Mouse (Mus musculus) spleen, adult 2 months (tissue): ENCODE results near the gene Col6a3. TPM values are rescaled to one million over a fixed set of nuclear protein-coding genes. Genes with fewer than 3 reads are reported as not detected.

ENCODE experiments used
- DNase-seq, 2 experiments: peaks; one replicate each; pipeline versions ENCODE4 v3.0.0 to v3.0.0-alpha.2; 2012 to 2021; ENCODE audit warnings: low spot score in 2 of 2, low read depth in 1 of 2
- H3K27ac ChIP-seq: fragments of 200-500 bp; 2 replicates; pipeline ENCODE4 v1.5.1; 2012; ENCODE audit warnings: low read length, inconsistent platforms; ENCODE audit not compliant: insufficient read depth
- H3K27me3 ChIP-seq: fragments of 200-500 bp; 2 replicates; pipeline ENCODE4 v1.6.1; 2012; ENCODE audit warnings: mild to moderate bottlenecking, moderate library complexity, low read length, inconsistent platforms; ENCODE audit not compliant: control insufficient read depth, insufficient read depth
- H3K36me3 ChIP-seq: fragments of 200-500 bp; 2 replicates; pipeline ENCODE4 v1.6.1; 2012; ENCODE audit warnings: mild to moderate bottlenecking, low read length, inconsistent platforms; ENCODE audit not compliant: control insufficient read depth, insufficient read depth
- H3K4me1 ChIP-seq: fragments of 200-500 bp; 2 replicates; pipeline ENCODE4 v1.6.1; 2011; ENCODE audit warnings: inconsistent platforms; ENCODE audit not compliant: control insufficient read depth, insufficient read depth, insufficient read length
- H3K4me3 ChIP-seq: fragments of 200-500 bp; 2 replicates; pipeline ENCODE4 v1.5.1; 2011; ENCODE audit warnings: mild to moderate bottlenecking, inconsistent platforms; ENCODE audit not compliant: insufficient read depth, insufficient read length; ENCODE audit errors: extremely low read depth
- CTCF ChIP-seq: fragments of 200-500 bp; IDR thresholded peaks from 2 replicates; pipeline ENCODE4 v1.5.1; 2011; ENCODE audit warnings: mild to moderate bottlenecking, inconsistent platforms; ENCODE audit not compliant: insufficient read depth, insufficient read length, insufficient replicate concordance; ENCODE audit errors: extremely low read depth
- POLR2A ChIP-seq: fragments of 200-500 bp; IDR thresholded peaks from 2 replicates; pipeline ENCODE4 v1.6.1; 2011; ENCODE audit warnings: low read depth, low read length, inconsistent platforms
- WGBS: fragments of 180-500 bp; shearing (Covaris S2); methylation state at CpG from one replicate; pipeline ENCODE4 v1.1.7; 2018; 5-methylcytosine and 5-hydroxymethylcytosine counted together
- polyA plus RNA-seq: library from polyadenylated mRNA; depleted of rRNA; stranded (reverse); fragments of >200 nt; gene quantifications from 2 replicates; pipeline ENCODE4 v1.2.3, GENCODE M21; 2012; rRNA removed

Col6a3 gene
- 5.7 and 6.0 TPM in 2 replicates for polyA plus RNA-seq

GRCm38 (mm10) chr1:90843836-90844235, at the start of gene Col6a3:
Col6a3 (minus strand) TSS chr1:90843971.
- H3K36me3 ChIP-seq: no peaks in the 10 kb centered on the region
- 47% methylated on average over 4 of the region's 4 CpGs for WGBS
- no peak for TF ChIP-seq POLR2A
- no peaks in the 10 kb centered on the region for H3K27me3 ChIP-seq
- no peak within 1 kb of the TSS for H3K4me3 ChIP-seq
- no peak within 1 kb of the TSS for H3K27ac ChIP-seq
- H3K4me1 ChIP-seq: no peaks in the 10 kb centered on the region
- DNase-seq: no peak

- WGBS: 59% methylated on average over 6 of the region's 6 CpGs
- Histone ChIP-seq H3K27ac (no peak overlapping the region), H3K4me1 (no peaks in the 10 kb centered on the region), H3K27me3 (no peaks in the 10 kb centered on the region), H3K4me3 (no peak overlapping the region), H3K36me3 (no peaks in the 10 kb centered on the region)
- TF ChIP-seq POLR2A (no peak), CTCF (no peak)
- no peak for DNase-seq
Measured at GRCm38 (mm10) chr1:90885771-90886460, 42.1 kb upstream of the Col6a3 start.

GRCm38 (mm10) chr1:90876486-90877270, 32.9 kb upstream of the Col6a3 start:
- TF ChIP-seq POLR2A: no peak
- no peak for TF ChIP-seq CTCF
- Histone ChIP-seq H3K4me3 (no peak overlapping the region), H3K27ac (no peak overlapping the region), H3K4me1 (no peaks in the 10 kb centered on the region), H3K36me3 (no peaks in the 10 kb centered on the region), H3K27me3 (no peaks in the 10 kb centered on the region)
- DNase-seq: no peak
- WGBS: 71% methylated on average over 5 of the region's 5 CpGs

GRCm38 (mm10) chr1:90875961-90876360, 32.2 kb upstream of the Col6a3 start:
- WGBS: 34% methylated on average over 2 of the region's 2 CpGs
- DNase-seq: no peak
- TF ChIP-seq CTCF (no peak), POLR2A (no peak)

GRCm38 (mm10) chr1:90875371-90875770, 31.6 kb upstream of the Col6a3 start:
- H3K27me3 ChIP-seq: no peaks in the 10 kb centered on the region
- TF ChIP-seq CTCF: no peak
- TF ChIP-seq POLR2A: no peak

More at GRCm38 (mm10) chr1:90875961-90876360, 32.2 kb upstream of the Col6a3 start:
- Histone ChIP-seq H3K27ac (no peak overlapping the region), H3K27me3 (no peaks in the 10 kb centered on the region), H3K36me3 (no peaks in the 10 kb centered on the region), H3K4me1 (no peaks in the 10 kb centered on the region), H3K4me3 (no peak overlapping the region)

GRCm38 (mm10) chr1:90870581-90870980, 26.8 kb upstream of the Col6a3 start:
- 86% methylated on average over 2 of the region's 2 CpGs for WGBS
- no peak for TF ChIP-seq POLR2A
- no peak for TF ChIP-seq CTCF
- Histone ChIP-seq H3K36me3 (no peaks in the 10 kb centered on the region), H3K4me3 (no peak overlapping the region), H3K4me1 (no peaks in the 10 kb centered on the region), H3K27me3 (no peaks in the 10 kb centered on the region), H3K27ac (no peak overlapping the region)
- no peak for DNase-seq

More at GRCm38 (mm10) chr1:90875371-90875770, 31.6 kb upstream of the Col6a3 start:
- no peak overlapping the region for H3K27ac ChIP-seq
- H3K4me1 ChIP-seq: no peaks in the 10 kb centered on the region
- no peaks in the 10 kb centered on the region for H3K36me3 ChIP-seq
- no peak for DNase-seq
- 84% methylated on average over 8 of the region's 8 CpGs for WGBS
- H3K4me3 ChIP-seq: no peak overlapping the region

GRCm38 (mm10) chr1:90866734-90867133, 23.0 kb upstream of the Col6a3 start:
- H3K4me3 ChIP-seq: no peak overlapping the region
- H3K27me3 ChIP-seq: no peaks in the 10 kb centered on the region
- WGBS: 87% methylated on average over 7 of the region's 7 CpGs
- no peaks in the 10 kb centered on the region for H3K4me1 ChIP-seq
- no peak overlapping the region for H3K27ac ChIP-seq
- DNase-seq: no peak
- TF ChIP-seq POLR2A (no peak), CTCF (no peak)
- H3K36me3 ChIP-seq: no peaks in the 10 kb centered on the region
